Mouse (Mus musculus) CH12F3 (cell line): ENCODE results near the gene Gata5.

Experiments used
- in situ Hi-C: fragments of 300-500 bp; cut with MboI; formaldehyde crosslinking; loops from 2 replicates; pipeline ENCODE4 v1.14.3; 2020; ENCODE audit warnings: low sequenced_read_pairs

Gene Gata5

GRCm38 (mm10) chr2:180311147-180311546, 23.4 kb downstream of the Gata5 start:
- in situ Hi-C loops = no loop called here

DNA sequence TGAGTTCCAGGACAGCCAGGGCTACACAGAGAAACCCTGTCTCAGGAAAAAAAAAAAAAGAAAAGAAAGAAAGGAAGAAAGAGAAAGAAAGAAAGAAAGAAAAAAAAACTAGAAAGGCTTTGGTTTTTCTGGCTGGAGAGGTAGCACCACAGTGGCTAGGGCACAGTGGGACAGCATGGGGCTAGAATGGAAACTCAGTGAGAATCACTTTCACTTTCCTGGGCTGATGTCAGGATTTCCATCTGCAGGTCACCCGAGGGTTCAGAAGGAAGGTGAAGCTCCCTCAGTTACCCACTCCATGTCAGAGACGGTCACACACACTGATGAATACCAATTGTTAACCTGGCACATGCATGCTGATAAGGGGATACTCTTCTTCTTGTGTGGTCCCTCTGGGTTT, 26.8 kb downstream of the Gata5 start:
- in situ Hi-C loops = no loop called here

DNA sequence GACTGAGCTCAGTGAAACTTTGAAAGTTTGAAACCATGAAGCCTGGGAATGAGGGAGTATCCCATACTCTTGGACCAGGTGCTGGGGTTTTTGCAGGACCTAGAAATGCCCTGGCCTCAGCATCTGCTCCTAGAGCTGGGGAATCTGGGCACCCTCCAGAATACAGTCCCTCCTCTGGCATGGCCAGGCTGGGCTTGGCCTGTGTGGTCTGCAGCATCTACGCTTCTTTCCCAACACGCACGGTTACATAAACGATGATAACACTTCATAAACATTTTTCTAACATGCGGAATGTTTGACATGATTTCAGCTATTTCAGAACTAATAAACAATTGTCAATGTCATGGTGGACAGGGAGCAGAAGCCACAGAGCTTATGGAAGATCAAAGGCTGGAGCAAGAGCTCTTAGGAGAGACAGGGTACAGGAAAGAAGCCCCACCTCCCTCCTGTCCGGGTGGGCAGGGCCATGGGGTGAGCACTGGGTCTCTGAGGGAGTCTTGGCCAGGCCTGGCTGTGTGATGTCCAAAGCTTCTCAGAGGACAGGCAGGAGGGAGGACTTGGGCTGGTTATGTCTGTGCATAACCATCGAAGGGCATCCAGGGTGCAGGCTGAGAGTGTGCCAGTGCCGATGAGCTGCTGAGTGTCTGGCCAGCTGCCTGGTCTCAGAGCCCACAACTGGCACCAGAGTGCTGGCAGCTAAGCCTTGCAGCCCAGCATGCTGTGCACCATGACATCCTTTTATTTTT, 27.9 kb downstream of the Gata5 start:
- in situ Hi-C loops = no loop called here

GRCm38 (mm10) chr2:180306009-180306408, 28.5 kb downstream of the Gata5 start:
- in situ Hi-C loops = no loop called here

- in situ Hi-C loops = no loop called here
Observed at GRCm38 (mm10) chr2:180305490-180305889, 29.0 kb downstream of the Gata5 start.

DNA sequence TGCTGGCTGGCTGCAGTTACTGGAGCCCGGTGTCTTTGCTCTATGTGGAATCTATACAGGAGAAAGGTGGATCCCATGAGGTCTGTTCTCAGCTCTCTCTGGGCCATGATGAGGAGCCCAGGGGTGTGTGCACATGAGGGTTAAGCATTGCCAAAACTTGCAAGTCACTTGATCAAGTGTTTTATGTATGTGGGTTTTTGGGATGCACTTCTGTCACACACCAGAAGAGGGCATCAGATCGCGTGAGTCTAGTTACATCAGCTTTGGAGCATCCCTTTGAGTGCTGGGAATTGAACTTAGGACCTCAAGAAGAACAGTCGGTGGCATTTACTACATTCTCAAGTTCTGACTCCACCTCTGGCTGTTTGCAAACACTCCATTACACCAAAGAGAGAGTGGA, 29.9 kb downstream of the Gata5 start:
- in situ Hi-C loops = no loop called here

GRCm38 (mm10) chr2:180303468-180303867, 31.0 kb downstream of the Gata5 start:
- in situ Hi-C loops = no loop called here

GRCm38 (mm10) chr2:180302201-180302600, 32.3 kb downstream of the Gata5 start:
- in situ Hi-C loops = no loop called here

DNA sequence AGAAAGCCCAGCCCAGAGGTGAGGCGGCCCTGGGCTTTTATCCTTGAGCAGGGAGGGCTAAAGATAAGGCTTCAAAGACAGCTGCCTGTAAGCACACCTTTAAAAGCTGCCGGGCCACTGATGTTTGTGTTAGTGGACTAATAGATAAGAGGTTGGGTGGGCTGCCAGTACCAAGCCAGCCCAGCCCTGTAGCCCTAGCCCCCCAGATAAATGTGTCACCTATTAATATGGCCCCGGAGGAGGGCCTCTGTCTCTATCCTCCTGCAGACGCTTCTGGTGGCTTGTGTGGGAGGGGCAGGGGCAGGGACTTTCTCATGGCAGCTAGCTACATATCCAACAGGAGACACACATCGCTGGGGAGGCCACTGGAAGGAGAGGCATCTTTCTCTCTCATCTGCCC, 33.7 kb downstream of the Gata5 start:
- in situ Hi-C loops = no loop called here

GRCm38 (mm10) chr2:180300252-180300651, 34.2 kb downstream of the Gata5 start:
- in situ Hi-C loops = no loop called here

DNA sequence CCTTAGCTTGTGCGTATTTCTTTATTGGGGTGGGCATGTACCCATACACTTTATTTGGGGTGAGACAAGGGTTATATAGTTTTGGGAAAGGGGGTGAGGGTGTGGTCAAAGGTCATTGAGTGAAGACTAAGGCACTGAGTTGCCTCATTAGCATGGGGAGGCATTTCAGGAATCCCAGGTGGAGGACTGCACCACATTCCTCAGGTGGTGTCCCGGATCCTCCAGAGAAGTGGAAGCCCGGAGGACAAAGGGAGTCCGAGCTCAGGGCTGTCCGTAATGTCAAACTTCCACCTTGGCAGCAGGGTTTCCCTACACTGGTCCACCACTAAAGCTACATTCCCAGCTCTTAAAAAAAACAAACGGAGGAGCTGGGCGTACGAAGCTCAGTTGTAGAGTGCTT, 41.6 kb downstream of the Gata5 start:
- in situ Hi-C loops = no loop called here

- in situ Hi-C loops = no loop called here
Observed at GRCm38 (mm10) chr2:180292026-180292425, 42.5 kb downstream of the Gata5 start.

- in situ Hi-C loops = no loop called here
Observed at GRCm38 (mm10) chr2:180291566-180291965, 42.9 kb downstream of the Gata5 start.

DNA sequence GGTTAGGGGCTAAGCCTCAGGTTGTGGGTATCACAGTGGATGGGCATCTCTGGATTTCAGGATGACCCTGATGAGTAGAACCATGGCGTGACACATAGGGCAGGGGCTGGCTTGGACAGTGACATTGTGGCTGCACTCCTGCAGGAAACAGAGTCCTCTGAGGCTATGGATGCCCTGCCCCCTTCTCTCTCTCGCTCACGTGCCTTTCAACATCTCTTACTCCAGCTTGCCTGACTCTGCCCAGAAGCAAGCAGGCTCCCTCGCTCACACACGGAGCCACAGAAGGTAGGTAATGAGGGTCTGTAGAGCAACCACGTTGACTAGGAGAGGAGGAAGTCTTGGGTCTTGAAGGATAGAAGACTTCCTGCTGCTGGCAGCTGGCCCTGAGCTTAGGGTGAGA, 44.0 kb downstream of the Gata5 start:
- in situ Hi-C loops = no loop called here

DNA sequence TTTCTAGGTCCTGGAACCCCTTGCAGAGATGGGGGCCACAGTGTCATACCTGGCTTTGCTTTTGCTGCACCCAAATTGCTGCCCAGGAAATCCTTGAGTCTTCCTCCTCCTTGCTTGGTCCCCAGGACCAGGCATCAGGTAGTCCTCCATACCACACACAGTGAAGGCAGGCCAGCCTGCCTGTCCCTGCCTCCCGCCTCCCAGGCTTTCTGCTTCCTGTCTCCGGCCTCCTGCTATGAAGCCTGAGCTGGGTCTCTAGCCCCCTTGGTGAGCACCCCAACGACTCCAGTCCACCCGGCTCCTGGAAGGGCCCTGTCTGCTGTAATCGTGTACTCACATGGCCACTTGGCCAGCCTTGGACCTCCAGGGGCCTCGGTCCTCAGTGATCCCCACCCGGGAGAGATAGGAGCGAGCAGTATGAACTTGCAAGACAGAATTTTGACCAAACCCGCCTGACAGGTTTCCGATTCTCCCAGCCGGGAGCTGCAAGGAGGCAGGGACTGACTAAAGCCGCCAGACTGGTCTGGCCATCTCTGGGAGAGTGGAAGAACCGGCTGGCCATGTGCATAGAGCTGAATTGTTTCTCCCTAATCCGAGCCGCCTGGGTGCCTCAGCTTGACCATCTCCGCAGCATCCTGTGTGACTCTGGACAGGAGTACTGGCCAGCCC, 44.9 kb downstream of the Gata5 start, which contains the start of gene Rbbp8nl:
TSS of gene Rbbp8nl (minus strand) at position 440 of the 669 bp plus-strand sequence.
- in situ Hi-C loops = no loop called here

DNA sequence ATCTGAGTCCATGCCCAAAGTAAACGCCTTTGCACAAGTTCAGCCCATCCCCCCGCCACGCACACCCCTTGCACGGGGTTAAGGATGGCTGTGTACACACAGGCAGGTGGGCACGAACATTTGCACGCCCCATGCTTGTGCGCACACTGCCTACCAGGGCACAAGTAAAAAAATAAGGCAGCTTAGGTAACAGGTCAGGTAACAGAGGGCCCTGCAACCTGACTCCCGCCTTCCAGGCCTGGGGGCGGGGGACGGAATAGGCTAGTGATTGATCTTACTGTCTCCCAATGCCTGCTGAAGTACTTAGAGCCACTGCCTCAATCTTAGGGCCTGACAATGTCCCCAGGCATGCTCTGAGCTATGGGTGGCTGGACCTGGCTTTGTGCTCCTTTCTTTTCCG, 45.5 kb downstream of the Gata5 start:
- in situ Hi-C loops = no loop called here

GRCm38 (mm10) chr2:180279321-180279720, 55.2 kb downstream of the Gata5 start:
- in situ Hi-C loops = no loop called here

- in situ Hi-C loops = no loop called here
Observed at GRCm38 (mm10) chr2:180277773-180278320, 56.7 kb downstream of the Gata5 start.

DNA sequence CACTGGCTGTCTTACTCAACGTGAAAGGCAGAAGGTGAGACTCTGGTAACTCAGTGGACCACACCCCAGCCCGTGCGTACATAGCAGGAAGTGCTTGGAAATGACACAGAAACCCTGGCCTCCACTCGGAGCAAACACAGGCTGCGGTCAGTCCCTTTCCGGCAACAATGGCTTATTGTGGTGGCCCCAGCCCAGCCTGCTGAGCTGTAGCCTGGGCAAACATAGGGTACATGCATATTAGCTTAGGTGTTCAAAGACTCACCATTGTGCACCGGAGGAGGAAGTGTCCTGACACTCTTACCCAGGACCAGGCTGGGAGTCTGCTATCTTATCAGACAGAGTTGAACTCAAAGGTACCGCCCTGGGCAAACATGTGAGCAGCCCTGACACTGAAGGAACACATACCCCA, 57.6 kb downstream of the Gata5 start:
- in situ Hi-C loops = no loop called here

GRCm38 (mm10) chr2:180276385-180276784, 58.1 kb downstream of the Gata5 start:
- in situ Hi-C loops = no loop called here

GRCm38 (mm10) chr2:180275836-180276235, 58.7 kb downstream of the Gata5 start:
- in situ Hi-C loops = no loop called here
